ENCODE assay signal across 17 mouse cellular contexts in the genomic region with DNA sequence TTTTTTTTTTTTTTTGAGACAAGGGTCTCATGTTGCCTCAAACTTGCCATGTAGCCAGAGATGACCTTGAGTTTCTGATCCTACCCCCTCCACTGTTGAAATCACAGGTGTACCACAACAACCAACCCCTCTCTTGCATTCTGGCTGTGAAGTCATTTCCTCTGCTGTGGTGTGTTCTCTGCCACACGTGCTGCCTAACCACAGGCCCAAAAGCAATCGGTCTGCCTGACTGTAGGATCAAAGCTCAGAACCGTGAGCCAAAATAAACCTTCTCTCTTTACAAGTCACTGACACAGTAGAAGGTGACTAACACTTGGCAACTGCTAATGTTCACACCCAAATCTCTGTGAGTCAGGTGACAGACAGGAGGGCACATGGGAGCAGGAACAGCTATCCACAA.
"Had no signal": no experiment of that assay in that cellular context is flagged by ENCODE, and none has a peak within 500 bp of the region (broad histone marks: within the 10 kb centered on the region; RNA-seq: fewer than 3 reads in every experiment).

No protein-coding gene starts in this region.

- H3K4me1 ChIP-seq: limb, embryonic 12.5 days; lung, embryonic 15.5 days had no signal

- H3K4me3 ChIP-seq: layer of hippocampus, adult 2 months; limb, embryonic 12.5 days; limb, embryonic 15.5 days; lung, embryonic 15.5 days had no signal

- DNase-seq: kidney, adult 9 months; kidney, postnatal 25 days; layer of hippocampus, adult 9-11 months; lung, adult 18-20 months; lung, postnatal 10 days; lung, postnatal 36 days; midbrain, embryonic 14.5 days; thymus, adult 2 months; thymus, postnatal 14 days; thymus, postnatal 4 days had no signal

- H3K9me3 ChIP-seq: limb, embryonic 12.5 days; limb, embryonic 15.5 days; lung, embryonic 15.5 days had no signal

- H3K9ac ChIP-seq: limb, embryonic 12.5 days; limb, embryonic 15.5 days; liver, embryonic 14.5 days; lung, embryonic 15.5 days had no signal

- H3K27me3 ChIP-seq: limb, embryonic 12.5 days; limb, embryonic 15.5 days; lung, embryonic 15.5 days had no signal

- H3K27ac ChIP-seq: kidney, postnatal 0 days; layer of hippocampus, adult 2 months; limb, embryonic 12.5 days; limb, embryonic 15.5 days; liver, embryonic 14.5 days; lung, embryonic 15.5 days had no signal

- H3K4me2 ChIP-seq: limb, embryonic 12.5 days; limb, embryonic 15.5 days; lung, embryonic 15.5 days; midbrain, embryonic 11.5 days had no signal
